Mouse (Mus musculus): ENCODE measurements around the gene Ptrh2. TPM values are rescaled to one million over a fixed set of nuclear protein-coding genes. Genes with fewer than 3 reads are reported as not detected.
"Not testable (repeated sequence)": the region's sequence is repeated elsewhere in the genome, so short reads cannot be mapped to it uniquely, and the experiment has no call there.

The Ptrh2 gene
- polyA plus RNA-seq, 1 experiment from 2014 or later = 48.9 TPM

DNA sequence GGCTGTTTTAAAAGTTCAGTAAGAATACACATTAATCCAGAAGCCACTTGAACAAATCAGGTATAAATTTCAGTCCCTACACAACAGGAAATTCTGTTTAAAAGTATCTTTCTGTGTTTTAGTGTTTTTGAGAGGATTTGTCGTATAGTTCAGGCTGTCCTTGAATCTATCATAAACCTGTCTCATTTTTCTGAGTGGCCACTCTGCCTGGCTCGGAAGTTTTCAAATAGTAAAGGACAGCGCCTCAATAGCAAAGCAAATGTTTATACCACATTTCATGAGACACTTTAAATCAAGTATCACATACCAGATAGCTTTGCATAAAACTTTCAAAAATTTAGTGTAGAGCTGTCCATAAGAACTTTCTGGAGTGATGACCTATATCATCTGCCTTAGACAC, 34.6 kb downstream of the Ptrh2 start:
- Histone ChIP-seq H3K4me1 (no peaks in the 10 kb centered on the region), H3K27ac (no peak overlapping the region), H3K36me3 (replicated peaks) (peaks cover 91% of the 10 kb centered on the region), H3K4me3 (no peak overlapping the region), H3K27me3 (ENCODE audit: poor library complexity, severe bottlenecking) (no peaks in the 10 kb centered on the region), H3K9me3 (no peaks in the 10 kb centered on the region)
- no peak for DNase-seq (ENCODE audit: extremely low spot score, low spot score)
- WGBS = 96% methylated on average over 3 of the region's 3 CpGs

DNA sequence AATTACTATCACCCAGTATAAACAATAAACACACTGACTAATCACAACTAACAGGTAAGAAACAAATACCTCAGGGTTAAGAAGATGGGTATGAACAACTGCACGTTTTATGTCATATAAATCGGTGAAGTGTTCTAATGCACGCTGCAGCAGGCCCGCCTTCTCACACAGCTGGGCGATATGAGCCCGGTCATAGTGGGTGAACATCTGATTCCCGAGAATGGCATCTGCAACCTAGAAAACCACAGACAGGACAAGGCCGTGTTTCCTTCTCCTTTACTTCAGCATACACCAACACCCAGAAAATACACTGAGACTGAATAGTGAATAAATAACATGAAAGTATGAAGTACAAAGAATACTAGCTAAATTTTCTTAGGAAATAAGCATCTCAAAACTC, 35.6 kb downstream of the Ptrh2 start:
- WGBS = 95% methylated on average over 8 of the region's 8 CpGs
- no peak for DNase-seq (ENCODE audit: extremely low spot score, low spot score)
- Histone ChIP-seq H3K9me3 (no peaks in the 10 kb centered on the region), H3K27ac (no peak overlapping the region), H3K4me1 (no peaks in the 10 kb centered on the region), H3K27me3 (ENCODE audit: poor library complexity, severe bottlenecking) (no peaks in the 10 kb centered on the region), H3K36me3 (replicated peaks) (peaks cover 90% of the 10 kb centered on the region), H3K4me3 (no peak overlapping the region)

DNA sequence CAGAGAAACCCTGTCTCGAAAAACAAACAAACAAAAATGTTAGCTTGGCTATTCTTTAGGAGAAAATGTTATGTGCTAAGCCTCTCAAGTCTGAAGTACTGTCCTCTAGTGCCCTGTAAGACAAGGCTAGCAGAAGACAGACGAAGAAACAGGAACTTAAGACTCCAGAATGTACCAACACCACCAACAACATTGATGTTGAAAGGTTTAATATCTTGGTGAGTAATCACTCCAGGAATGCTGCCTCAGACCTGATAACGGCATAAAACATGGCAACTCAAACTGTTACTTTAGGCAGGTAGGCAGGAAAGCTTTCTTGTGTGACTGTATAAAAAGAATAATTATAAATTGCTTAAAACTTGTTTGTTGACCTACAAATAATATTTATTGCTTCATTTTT, 40.2 kb downstream of the Ptrh2 start:
- no peaks in the 10 kb centered on the region for H3K27me3 ChIP-seq (ENCODE audit: poor library complexity, severe bottlenecking)
- no peak for DNase-seq (ENCODE audit: extremely low spot score, low spot score)
- H3K9me3 ChIP-seq = no peaks in the 10 kb centered on the region
- no peak overlapping the region for H3K27ac ChIP-seq
- H3K4me3 ChIP-seq = no peak overlapping the region
- H3K36me3 ChIP-seq (replicated peaks) = peaks cover 94% of the 10 kb centered on the region
- no peaks in the 10 kb centered on the region for H3K4me1 ChIP-seq
- 95% methylated on average over 3 of the region's 3 CpGs for WGBS

DNA sequence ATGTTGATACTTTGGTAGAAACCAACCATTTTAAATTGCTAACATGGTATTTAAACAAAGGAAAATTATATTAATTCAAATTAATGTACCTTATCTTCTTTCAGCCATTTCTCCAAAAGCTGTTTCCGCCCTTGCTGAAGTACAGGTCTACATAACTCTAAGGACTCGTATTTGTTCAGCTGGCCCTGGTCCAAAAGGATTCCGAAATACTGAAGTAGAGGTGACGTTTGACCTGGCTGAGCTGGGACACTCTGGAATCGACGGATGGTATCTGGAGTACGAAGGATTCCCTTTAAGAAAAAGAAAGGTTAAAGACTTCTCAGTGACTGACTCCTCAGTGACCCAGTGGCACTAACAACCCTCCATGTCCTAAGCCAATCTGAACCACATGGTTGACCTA, 41.2 kb downstream of the Ptrh2 start:
- Histone ChIP-seq H3K4me3 (no peak overlapping the region), H3K27me3 (ENCODE audit: poor library complexity, severe bottlenecking) (no peaks in the 10 kb centered on the region), H3K27ac (no peak overlapping the region), H3K4me1 (no peaks in the 10 kb centered on the region), H3K9me3 (no peaks in the 10 kb centered on the region), H3K36me3 (replicated peaks) (peaks cover 93% of the 10 kb centered on the region)
- DNase-seq (ENCODE audit: extremely low spot score, low spot score) = no peak
- WGBS = 94% methylated on average over 7 of the region's 7 CpGs

DNA sequence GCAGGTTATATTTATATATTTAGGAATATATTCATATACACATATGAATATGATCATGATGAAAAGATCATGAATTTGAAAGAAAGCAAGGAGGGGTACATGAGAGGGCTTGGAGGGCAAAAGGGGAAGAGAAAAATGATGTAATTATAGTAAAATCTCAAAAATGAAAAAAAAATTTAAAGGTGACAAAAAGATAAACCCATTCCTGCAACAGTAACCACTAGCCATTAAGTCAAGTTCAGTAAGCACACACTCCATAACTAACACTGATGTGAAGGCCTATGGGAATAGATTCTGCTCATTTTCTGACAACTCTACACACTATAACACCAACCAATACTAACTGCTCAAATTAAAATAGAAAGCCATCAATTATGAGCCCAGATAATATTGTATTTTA, 41.8 kb downstream of the Ptrh2 start:
- no peak overlapping the region for H3K27ac ChIP-seq
- H3K36me3 ChIP-seq (replicated peaks) = peaks cover 93% of the 10 kb centered on the region
- H3K9me3 ChIP-seq = no peaks in the 10 kb centered on the region
- H3K4me3 ChIP-seq = no peak overlapping the region
- H3K4me1 ChIP-seq = no peaks in the 10 kb centered on the region
- DNase-seq (ENCODE audit: extremely low spot score, low spot score) = no peak
- no peaks in the 10 kb centered on the region for H3K27me3 ChIP-seq (ENCODE audit: poor library complexity, severe bottlenecking)

DNA sequence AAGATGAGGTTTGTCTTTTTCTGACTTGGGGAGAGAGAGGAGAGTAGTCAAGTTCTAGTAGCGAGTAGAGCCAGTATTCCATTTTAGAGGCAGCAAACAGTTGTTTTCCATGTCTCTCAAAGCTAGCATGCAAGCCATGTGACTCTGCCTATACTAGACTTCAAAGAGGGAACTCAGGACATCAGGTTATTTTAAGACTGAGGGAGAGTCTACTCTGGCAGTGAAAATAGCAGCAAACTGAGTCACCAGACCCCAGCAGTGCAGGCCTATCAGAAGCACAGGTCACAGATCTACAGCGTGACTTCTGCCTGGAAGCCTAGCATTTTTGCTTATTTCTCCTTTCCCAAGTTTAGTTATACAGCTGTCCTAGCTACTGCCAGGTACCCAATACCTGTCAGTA, 47.7 kb downstream of the Ptrh2 start:
- 86% methylated on average over 2 of the region's 2 CpGs for WGBS

DNA sequence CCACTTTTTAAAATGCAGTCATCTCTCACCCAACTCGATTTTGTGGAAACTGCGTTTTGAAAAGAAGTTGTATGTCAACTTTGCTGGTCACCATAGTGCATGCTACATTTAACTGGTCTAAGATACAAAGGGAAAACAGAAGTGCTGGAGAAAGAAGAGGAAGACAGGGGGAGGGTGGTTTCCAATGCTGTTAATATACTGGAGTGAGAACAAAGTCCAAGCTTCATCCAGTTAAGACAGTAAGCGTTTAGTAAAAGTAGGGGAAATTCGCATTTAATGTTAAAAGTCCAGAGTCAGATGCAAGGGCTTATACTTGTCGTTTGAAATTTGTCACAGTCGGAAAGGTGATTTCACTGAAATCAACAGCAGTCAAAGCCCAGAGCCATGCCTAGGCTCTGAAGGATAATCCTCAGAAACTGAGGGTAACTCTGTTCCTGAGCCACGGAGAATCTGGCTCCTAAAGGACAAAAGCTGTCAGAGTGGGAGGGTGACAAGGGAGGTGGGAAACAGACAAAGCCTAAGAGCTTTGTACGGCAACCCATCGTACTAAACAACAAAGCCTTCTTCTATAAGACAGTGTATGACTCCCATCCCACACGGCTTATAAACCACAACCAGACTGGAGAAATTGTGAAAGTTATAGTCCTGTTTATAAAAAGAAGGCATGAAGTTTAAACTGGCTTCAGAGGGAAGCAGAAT, 50.6 kb downstream of the Ptrh2 start:
- no peak overlapping the region for H3K27ac ChIP-seq
- no peaks in the 10 kb centered on the region for H3K27me3 ChIP-seq (ENCODE audit: poor library complexity, severe bottlenecking)
- no peak for DNase-seq (ENCODE audit: extremely low spot score, low spot score)
- peaks cover 54% of the 10 kb centered on the region for H3K36me3 ChIP-seq (replicated peaks)
- no peak overlapping the region for H3K4me3 ChIP-seq
- WGBS = 84% methylated on average over 10 of the region's 10 CpGs
- no peaks in the 10 kb centered on the region for H3K9me3 ChIP-seq
- no peaks in the 10 kb centered on the region for H3K4me1 ChIP-seq

More for the DNA sequence above, 47.7 kb downstream of the Ptrh2 start:
- no peaks in the 10 kb centered on the region for H3K9me3 ChIP-seq
- H3K27ac ChIP-seq = no peak overlapping the region
- no peaks in the 10 kb centered on the region for H3K4me1 ChIP-seq
- no peaks in the 10 kb centered on the region for H3K27me3 ChIP-seq (ENCODE audit: poor library complexity, severe bottlenecking)
- H3K36me3 ChIP-seq (replicated peaks) = peaks cover 82% of the 10 kb centered on the region
- DNase-seq (ENCODE audit: extremely low spot score, low spot score) = no peak
- no peak overlapping the region for H3K4me3 ChIP-seq

DNA sequence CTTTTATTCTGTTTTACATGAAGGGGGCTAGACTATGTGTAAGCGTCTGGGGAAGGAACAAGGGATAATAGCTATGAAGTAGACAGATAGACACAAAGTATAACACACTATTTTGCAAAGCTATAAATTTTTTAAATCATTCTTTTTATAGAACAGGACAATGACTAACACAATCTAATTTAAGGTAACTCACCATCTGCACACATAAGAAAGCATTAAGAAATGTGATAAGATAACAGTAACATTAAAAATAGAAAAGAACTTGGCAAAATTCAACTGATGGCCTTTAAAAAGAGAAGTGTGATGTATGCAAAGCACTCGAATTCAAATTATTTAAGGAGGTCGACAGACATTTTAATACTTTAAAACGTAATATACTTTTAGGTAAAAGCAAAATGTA, 51.2 kb downstream of the Ptrh2 start:
- DNase-seq (ENCODE audit: extremely low spot score, low spot score) = no peak
- no peaks in the 10 kb centered on the region for H3K9me3 ChIP-seq
- no peaks in the 10 kb centered on the region for H3K27me3 ChIP-seq (ENCODE audit: poor library complexity, severe bottlenecking)
- H3K4me3 ChIP-seq = no peak overlapping the region
- H3K27ac ChIP-seq = no peak overlapping the region
- H3K36me3 ChIP-seq (replicated peaks) = peaks cover 50% of the 10 kb centered on the region
- WGBS = 94% methylated on average over 4 of the region's 4 CpGs
- no peaks in the 10 kb centered on the region for H3K4me1 ChIP-seq

DNA sequence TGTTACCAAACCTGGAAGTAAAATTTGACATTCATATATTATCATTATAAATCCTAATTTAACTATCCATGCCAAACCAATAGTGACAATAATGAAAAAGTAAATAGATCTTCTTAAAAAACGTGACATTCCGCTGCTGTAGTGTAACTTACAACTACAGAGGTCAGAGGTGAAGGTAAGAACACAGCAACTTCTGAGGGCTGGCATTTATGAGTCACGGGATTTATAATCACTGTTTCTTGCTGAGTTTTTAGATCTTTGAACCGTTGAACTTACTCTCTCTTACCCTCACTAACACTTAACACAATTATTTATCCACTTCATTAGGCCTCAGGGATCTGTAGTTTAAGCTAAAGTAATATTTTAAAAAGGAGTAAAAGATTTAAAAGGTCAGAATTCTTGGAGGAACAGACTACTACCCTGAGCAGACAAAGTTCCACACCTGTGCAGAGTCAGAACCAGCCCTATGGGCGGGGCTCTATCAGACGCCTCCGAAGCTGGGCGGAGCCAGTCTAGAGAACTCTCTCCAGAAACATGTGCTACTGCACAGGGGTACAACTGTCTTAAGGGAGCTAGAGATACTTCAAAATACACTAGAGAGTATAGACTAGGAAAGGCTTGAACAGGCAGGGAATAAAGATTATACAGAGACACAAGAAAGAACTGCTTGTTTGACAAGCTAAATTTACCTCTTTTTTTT, 53.7 kb downstream of the Ptrh2 start:
- 92% methylated on average over 8 of the region's 8 CpGs for WGBS
- H3K9me3 ChIP-seq = no peaks in the 10 kb centered on the region
- DNase-seq (ENCODE audit: extremely low spot score, low spot score) = no peak
- no peak overlapping the region for H3K4me3 ChIP-seq
- no peaks in the 10 kb centered on the region for H3K27me3 ChIP-seq (ENCODE audit: poor library complexity, severe bottlenecking)
- no peak overlapping the region for H3K27ac ChIP-seq
- no peaks in the 10 kb centered on the region for H3K4me1 ChIP-seq
- peaks cover 33% of the 10 kb centered on the region for H3K36me3 ChIP-seq (replicated peaks)

DNA sequence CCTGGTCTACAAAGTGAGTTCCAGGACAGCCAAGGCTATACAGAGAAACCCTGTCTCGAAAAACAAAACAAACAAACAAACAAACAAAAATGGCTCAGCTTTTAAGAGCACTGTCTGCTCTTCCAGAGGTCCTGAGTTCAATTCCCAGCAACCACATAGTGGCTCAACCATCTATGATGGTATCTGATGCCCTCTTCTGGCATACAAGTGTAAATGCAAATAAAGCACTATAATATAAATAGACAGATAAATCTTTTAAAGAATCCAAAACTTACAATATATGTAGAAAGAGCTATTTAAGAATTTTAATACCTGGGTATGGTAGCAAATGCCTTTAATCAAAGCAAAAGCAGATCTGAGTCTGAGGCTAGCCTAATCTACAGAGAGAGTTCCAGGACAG, 54.5 kb downstream of the Ptrh2 start:
- not testable (repeated sequence) for H3K4me3 ChIP-seq; H3K27me3 ChIP-seq (ENCODE audit: poor library complexity, severe bottlenecking); H3K9me3 ChIP-seq; H3K4me1 ChIP-seq; H3K27ac ChIP-seq; DNase-seq (ENCODE audit: extremely low spot score, low spot score)
- peaks cover 30% of the 10 kb centered on the region for H3K36me3 ChIP-seq (replicated peaks)
- WGBS = 96% methylated on average over 1 of the region's 1 CpGs

DNA sequence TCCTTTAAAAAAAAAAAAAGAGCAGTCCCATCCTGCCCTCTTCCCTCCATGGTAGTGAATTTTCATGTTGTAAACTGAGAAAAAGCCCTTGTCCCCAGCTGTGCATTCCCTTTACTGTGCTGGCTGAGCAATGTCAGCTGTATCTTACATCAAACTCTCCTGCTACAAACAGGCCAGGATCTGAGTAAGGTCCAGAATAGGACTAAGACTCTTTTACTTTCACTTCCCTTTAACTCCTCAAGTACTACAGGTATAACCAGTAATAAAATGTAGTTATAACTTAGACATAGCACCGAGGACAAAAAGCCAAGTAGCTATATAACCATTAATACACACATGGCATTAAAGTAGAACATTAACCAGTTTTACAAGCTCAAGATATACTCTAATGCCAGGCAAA, 55.2 kb downstream of the Ptrh2 start:
- 92% methylated on average over 1 of the region's 1 CpGs for whole genome bisulfite sequencing
- Histone ChIP-seq H3K27me3 (ENCODE audit: poor library complexity, severe bottlenecking) (no peaks in the 10 kb centered on the region), H3K4me1 (no peaks in the 10 kb centered on the region), H3K9me3 (no peaks in the 10 kb centered on the region), H3K27ac (no peak overlapping the region), H3K36me3 (replicated peaks) (peaks cover 23% of the 10 kb centered on the region), H3K4me3 (no peak overlapping the region)
- no peak for DNase-seq (ENCODE audit: extremely low spot score, low spot score)

DNA sequence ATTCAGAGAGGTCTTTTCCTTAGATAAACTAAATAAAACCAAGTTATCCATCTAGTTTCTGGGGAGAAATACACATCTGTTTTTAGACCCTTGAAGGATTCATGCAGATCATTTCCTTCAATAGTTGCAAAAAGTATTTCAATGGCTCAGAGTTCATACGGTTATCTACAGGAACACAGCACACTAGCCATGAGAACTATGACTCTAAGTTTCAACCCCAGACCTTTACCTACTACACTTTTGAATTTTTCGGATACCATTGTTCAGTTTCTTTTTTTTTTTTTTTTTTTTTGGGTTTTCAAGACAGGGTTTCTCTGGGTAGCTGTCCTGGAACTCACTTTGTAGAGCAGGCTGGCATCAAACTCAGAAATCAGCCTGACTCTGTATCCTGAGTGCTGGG, 55.7 kb downstream of the Ptrh2 start:
- 93% methylated on average over 2 of the region's 2 CpGs for WGBS
- Histone ChIP-seq H3K27ac (no peak overlapping the region), H3K36me3 (replicated peaks) (peaks cover 19% of the 10 kb centered on the region)

DNA sequence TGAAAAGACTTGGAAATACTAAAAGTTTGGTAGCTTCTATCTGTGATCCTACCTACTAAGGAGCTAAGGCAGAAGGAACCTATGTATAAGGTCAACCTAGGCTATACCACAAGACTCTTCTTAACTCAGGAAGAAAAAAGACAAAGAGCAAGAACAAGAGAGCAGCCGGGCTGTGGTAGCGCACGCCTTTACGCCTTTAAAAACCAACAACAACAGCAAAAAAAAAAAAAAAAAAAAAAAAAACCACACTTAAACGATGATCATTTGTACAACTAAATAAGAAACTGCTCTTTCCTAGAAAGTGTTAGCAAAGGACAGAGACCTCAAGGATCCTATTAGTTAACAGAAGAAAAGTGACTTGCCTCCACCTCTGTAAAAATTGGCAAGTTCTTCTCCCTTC, 57.7 kb downstream of the Ptrh2 start:
- no peaks in the 10 kb centered on the region for H3K9me3 ChIP-seq
- H3K27ac ChIP-seq = no peak overlapping the region
- no peak overlapping the region for H3K4me3 ChIP-seq
- peaks cover 9% of the 10 kb centered on the region for H3K36me3 ChIP-seq (replicated peaks)
- no peaks in the 10 kb centered on the region for H3K4me1 ChIP-seq
- H3K27me3 ChIP-seq (ENCODE audit: poor library complexity, severe bottlenecking) = no peaks in the 10 kb centered on the region
- 96% methylated on average over 5 of the region's 5 CpGs for WGBS
- no peak for DNase-seq (ENCODE audit: extremely low spot score, low spot score)

More for the DNA sequence above, 55.7 kb downstream of the Ptrh2 start:
- DNase-seq (ENCODE audit: extremely low spot score, low spot score) = no peak
- no peaks in the 10 kb centered on the region for H3K4me1 ChIP-seq
- no peaks in the 10 kb centered on the region for H3K27me3 ChIP-seq (ENCODE audit: poor library complexity, severe bottlenecking)
- no peak overlapping the region for H3K4me3 ChIP-seq
- no peaks in the 10 kb centered on the region for H3K9me3 ChIP-seq
